Mouse (Mus musculus) CD4-positive, CD25-positive, alpha-beta regulatory T cell, adult 2 months (primary cell): Measurements from ENCODE around the gene Ces2f.
"Not testable (repeated sequence)": the region's sequence is repeated elsewhere in the genome, so short reads cannot be mapped to it uniquely, and the experiment has no call there.

ENCODE experiments used
- DNase-seq: peaks from one replicate; pipeline ENCODE4 v3.0.0-alpha.2; 2012; ENCODE audit warnings: low read depth, low spot score

Ces2f gene

GRCm38 (mm10) chr8:104947056-104947455 lies at the start of gene Ces2f:
Gene Ces2f (plus strand): TSS chr8:104947356.
- DNase-seq = no peak

- DNase-seq = peak; percentile 11
Measured at GRCm38 (mm10) chr8:104901746-104902145, 45.4 kb upstream of the Ces2f start.

GRCm38 (mm10) chr8:104907111-104907510 lies 40.0 kb upstream of the Ces2f start:
- DNase-seq = no peak

GRCm38 (mm10) chr8:104909021-104909420 lies 38.1 kb upstream of the Ces2f start:
- DNase-seq = not testable (repeated sequence)

- DNase-seq = not testable (repeated sequence)
Measured at GRCm38 (mm10) chr8:104909651-104910050, 37.5 kb upstream of the Ces2f start.

GRCm38 (mm10) chr8:104925972-104926596 lies 21.1 kb upstream of the Ces2f start, which contains the start of gene Ces2e:
Gene Ces2e (plus strand): TSS chr8:104926260.
- DNase-seq = no peak

GRCm38 (mm10) chr8:104927301-104927700 lies 19.9 kb upstream of the Ces2f start:
- DNase-seq = no peak

- no peak for DNase-seq
Measured at GRCm38 (mm10) chr8:104944665-104945064, 2.5 kb upstream of the Ces2f start.

- no peak for DNase-seq
Measured at GRCm38 (mm10) chr8:104949031-104949430, 1.9 kb downstream of the Ces2f start.

- DNase-seq = no peak
Measured at GRCm38 (mm10) chr8:104961537-104961961, 14.4 kb downstream of the Ces2f start, which contains the start of gene Ces2g. Gene Ces2g (plus strand): TSS chr8:104961718.

GRCm38 (mm10) chr8:104962229-104962901 lies 15.2 kb downstream of the Ces2f start:
- no peak for DNase-seq

- no peak for DNase-seq
Measured at GRCm38 (mm10) chr8:104963375-104963894, 16.3 kb downstream of the Ces2f start.

- DNase-seq = no peak
Measured at GRCm38 (mm10) chr8:104984126-104984525, 37.0 kb downstream of the Ces2f start.

GRCm38 (mm10) chr8:104984942-104985341 lies 37.8 kb downstream of the Ces2f start:
- DNase-seq = no peak

- DNase-seq = no peak
Measured at GRCm38 (mm10) chr8:104998191-104998590, 51.0 kb downstream of the Ces2f start.

- DNase-seq = no peak
Measured at GRCm38 (mm10) chr8:104999183-104999582, 52.0 kb downstream of the Ces2f start.

GRCm38 (mm10) chr8:105000586-105000985 lies 53.4 kb downstream of the Ces2f start, which contains the start of gene Ces2h:
Gene Ces2h (plus strand): TSS chr8:105000853.
- DNase-seq = no peak
